Mouse (Mus musculus): ENCODE results near the gene Prkar2b. TPM values are rescaled to one million over a fixed set of nuclear protein-coding genes. Genes with fewer than 3 reads are reported as not detected.
A peak's percentile ranks its signal among the peaks of the same experiment; 100 is the strongest.

Prkar2b gene
- total RNA-seq, 2 experiments from 2014 or later: 68.3 to 73.3 TPM

DNA sequence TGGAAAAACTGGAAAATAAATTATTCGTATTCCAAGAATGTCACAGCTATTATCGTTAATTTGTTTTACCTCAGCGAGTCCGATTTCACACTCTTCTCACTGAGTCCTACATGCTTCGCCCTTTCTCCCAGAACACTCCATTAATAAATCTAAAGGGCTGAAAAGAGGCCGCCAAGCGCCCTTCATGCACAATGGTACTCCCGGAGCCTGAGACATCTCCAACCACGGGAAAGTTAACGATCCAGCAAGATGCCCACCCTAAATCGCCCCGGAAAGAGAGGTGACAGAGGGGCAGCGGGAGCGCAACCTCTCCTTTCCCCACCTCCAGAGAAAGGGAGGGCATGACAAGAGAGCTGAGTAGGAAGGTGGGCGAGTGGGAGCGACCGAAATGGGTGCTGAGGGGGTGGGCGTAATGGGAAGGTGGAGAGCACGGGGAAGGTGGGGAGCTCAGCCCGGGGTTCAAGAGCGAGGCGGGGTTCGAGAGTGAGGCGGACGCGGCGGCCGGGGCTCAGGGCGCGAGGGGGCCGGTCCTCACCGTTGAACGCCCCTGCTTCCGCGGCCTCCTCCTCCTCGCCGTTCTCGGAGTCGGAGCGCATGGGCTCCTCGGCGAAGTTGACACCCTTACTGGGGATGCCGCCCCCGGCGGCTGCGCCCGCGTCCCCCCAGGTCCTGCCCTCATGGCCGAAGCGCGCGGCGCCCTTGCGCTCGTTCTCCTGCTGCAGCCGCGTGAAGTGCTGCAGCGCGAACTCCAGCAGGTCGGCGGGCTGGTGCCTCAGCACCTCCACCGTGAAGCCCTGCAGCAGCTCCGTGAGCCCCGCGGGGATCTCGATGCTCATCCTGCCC is 628 bp downstream of the Prkar2b start:
- no peak for DNase-seq (ENCODE audit: low spot score in 2 of 2)

DNA sequence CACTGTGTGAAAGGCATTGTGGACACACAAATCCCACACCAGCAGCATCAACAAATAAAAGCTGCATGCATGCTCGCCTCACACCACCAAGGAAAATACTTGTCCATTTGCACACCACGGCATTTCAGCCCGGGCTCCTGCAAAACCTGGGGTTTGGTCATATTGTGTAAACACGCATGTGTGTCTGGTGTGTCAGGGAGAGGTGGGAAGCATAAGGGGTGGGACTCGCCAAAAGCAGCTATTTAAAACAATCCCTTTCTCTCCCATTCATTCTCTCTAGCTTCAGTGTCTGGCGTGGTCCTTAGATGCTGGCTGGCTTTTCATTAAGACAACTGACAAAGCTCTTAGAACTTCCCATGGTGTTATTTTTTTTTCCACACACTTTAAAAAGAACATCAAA is 1.4 kb downstream of the Prkar2b start:
- DNase-seq (ENCODE audit: low spot score in 2 of 2): peak in 1 of 2 experiments; percentile 30

DNA sequence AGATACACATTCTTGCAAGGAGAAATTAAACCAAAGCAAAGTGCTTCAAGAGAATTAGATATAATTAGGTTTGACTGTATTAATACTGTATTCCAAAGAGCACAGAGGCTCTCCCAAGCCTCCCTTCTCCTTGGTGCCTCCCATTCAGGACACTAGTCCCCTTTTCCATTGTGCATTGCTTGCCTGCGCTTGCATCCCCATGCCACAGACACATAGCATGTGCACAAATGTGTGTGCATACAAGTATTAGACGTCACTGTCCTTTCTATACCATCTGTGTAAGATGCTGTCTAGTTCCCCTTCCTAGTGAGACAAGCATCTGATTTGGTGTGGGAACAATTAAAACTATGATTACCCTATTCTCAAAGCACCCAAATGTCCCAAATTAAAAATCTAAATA is 2.0 kb downstream of the Prkar2b start:
- no peak for DNase-seq (ENCODE audit: low spot score in 2 of 2)

DNA sequence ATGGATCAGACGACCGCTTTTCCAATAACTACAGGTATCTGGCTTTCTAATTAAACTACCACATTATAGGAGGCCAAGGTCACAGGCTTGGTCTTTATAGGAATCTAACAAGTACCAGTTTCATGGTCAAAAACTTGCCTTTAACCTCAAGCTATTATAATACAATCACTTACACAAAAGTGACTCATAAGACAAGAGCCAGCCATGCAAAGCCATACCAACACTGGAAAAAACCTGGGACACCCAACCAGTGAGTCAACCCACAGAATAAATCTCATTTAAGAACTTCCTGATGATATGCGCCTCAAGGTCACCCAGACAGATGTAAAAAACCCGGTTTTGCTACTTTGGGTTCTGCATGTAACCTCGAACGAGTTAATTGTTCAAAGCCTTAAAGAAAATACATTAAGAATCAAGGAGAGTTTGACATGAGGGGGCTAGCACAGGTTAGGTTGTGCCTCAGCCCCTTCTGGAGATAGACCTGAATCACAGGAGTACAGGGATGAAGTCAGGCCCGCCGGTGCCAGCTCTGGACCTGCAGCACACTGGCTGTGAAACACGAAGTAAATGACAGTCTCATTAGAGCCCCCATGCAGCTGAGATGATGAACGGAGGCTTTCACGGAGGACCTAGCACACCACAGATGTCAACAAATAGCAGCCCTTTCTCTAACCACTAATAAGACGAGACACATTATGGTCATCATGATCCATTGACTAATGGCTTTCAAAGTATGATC is 3.5 kb downstream of the Prkar2b start:
- no peak for DNase-seq (ENCODE audit: low spot score in 2 of 2)

DNA sequence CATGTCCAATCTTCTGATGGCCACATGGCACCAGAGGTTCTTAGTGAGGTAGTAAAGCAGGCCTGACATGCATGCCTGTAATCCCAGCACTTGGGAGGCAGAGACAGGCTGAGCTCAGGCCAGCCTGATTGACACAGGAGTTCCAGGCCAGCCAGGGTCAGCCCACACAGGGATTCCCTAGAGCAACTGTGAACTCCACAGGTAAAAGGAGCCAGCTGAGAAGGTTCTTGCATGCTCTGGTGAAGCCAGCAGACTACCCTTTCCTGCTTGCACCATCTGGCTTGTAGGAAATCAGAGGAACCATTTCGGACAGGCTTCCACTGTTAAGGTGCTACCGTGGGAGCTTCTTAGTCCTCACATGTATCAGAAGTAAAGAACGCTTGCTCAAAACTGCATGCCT is 5.3 kb downstream of the Prkar2b start:
- DNase-seq (ENCODE audit: low spot score in 2 of 2): no peak

DNA sequence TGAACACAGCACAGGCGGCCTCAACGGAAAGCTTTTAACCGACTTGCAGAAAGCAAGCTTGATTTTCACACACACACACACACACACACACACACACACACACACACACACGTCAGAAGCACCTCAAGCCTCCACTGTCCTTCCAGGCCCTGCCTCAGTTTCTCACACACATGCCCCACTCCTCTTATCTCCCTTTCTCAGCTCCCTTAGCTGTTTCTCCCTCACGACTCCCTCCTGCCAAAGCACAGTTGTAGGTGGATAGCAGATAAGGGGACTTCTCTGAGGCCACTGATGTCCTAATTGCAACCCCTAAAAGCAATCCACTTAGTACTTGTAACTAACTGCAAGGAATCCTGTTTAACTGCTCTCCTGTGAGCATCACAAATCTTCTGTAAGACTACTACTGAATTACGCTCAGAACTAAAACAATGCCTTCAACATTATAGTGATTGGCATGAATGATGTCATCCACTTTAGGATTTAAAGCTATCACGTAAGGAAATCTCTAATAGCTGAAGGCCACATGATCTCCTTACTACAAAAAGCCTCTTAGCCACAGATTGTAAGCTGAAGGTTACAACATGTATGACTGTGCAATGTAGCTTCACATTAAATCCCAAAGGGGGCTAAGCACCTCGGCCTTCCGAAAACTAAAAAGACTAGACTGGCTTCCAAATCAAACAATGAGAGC is 6.5 kb downstream of the Prkar2b start:
- DNase-seq (ENCODE audit: low spot score in 2 of 2): no peak

DNA sequence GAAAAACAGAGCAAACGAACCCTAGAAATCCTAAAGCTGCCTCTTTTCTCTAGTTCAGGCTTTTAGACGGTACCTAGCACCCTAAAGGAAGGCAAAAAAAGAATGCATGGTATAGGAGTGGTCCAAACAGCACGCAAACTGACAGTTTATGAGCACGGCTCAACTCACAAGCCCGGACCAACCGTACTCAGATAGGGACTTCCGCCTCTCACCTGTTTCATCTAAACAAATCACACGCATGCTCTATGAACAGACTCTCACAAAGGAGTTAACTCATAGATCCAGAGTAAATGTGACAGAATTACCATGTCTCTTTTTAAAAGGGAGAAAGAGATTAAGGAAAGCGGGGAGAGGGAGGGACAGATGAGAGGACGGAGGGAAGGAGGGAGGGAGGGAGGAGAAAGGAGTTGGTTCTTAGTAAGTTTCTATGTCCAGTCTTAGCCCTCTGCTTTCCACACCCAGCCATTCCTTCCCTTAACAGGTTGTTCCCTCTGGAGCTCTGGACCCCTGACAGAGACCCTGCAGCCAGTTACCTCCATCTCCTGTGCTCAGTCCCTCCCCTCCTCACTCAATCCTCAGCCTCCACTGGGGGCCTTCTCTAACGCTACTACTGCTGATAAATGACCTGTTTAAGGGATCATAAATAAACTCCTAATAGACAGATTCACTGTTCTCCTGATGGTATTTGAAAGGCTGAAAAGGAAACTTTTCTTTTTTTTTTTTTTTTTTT is 7.3 kb downstream of the Prkar2b start:
- no peak for DNase-seq (ENCODE audit: low spot score in 2 of 2)

DNA sequence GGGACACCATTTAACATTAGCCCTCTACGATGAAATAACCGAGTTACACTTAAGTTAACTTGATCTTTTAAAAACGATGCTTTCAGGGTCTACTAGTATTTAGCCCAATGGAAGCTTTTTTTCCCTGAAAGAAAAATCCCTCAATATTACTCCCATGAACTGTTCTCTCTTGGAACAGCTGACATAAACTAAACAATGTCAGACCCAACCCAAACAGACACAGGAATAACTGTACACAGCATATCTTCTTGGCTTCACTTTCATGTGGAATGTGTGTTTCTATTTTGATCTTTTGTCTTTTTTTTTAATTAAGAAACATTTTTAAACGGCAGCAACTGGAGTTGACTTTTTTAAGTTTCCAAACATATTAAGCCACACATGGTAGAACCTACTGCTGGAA is 8.2 kb downstream of the Prkar2b start:
- no peak for DNase-seq (ENCODE audit: low spot score in 2 of 2)

DNA sequence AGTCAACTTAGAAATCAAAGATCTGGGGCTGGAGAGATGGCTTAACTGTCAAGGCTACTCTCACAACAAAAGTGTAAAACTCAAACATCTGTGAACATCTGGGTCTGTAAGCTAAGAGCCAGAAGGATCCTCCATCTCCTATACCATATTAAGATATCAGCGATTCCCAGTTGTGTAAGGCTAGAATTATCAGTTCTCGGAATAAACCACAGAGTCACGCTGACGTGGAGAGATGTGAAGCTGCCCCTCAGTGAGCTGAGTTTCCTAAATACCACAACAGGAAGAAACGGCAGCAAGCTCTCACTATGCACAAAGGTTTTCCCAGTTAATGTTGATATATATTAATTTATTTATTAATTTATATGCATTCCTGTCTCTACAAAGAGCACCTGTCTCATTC is 10.9 kb downstream of the Prkar2b start:
- DNase-seq (ENCODE audit: low spot score in 2 of 2): no peak

DNA sequence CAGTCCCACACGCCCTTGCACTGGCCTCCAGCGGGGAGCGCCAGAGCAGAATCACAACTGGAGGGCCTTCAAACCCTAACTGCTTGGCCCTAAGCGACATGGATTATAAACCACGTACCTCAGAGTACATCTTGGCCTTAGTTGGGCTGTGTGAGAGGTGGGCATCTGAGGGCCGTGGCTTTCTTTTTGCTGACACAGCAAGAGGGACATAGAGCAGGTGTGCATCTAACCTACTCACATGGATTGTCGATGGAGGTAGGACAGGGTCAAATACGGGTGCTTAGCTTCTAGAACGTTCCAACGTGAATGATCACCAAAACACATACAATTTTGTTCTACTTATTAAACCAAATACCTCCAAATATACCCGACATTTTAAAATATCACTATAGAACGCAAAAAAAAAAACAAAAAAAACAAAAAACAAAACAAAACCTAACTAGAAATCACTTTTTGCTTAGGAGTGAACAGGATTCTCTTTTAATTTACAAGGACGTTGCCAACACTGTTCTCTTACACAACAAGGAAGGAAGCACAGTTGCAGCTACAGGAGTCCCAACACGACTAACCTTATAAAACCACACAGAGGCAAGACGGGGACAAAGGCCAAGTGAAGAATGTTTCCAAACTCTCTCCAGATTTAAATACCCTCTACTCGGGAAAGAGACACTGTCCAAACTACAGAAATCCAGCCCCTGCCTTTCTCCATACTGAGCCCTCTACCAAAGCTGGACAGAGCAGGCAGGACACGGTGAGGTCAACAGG is 15.3 kb downstream of the Prkar2b start:
- DNase-seq (ENCODE audit: low spot score in 2 of 2): no peak

DNA sequence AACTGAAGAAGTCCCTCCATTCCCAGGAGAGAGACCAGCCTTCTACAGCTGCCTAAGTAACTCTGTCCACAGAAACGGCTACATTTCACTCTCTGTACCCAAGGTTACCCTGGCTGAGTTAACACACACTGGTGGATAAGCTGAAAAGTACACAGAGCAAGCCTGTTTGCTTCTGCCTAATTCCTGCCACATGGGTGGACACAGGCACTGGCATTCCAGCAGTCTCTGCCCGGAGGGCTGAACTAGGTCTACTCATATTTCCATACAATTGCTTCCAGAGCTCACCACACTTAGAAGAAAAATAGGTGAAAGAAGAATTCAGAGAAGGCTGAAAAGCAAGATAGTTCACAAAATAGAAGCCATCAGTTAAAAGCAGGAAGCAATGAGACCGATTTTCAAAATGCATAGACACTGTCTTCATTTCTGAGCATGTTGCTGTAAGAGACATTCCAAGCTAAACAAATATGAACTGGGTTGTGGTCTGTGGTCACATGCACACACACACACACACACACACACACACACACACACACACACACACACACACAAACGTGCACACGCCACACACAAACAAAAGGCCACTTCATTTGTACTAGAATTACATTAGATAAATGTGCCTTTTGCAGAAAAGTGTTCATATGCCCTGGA is 16.5 kb downstream of the Prkar2b start:
- no peak for DNase-seq (ENCODE audit: low spot score in 2 of 2)

DNA sequence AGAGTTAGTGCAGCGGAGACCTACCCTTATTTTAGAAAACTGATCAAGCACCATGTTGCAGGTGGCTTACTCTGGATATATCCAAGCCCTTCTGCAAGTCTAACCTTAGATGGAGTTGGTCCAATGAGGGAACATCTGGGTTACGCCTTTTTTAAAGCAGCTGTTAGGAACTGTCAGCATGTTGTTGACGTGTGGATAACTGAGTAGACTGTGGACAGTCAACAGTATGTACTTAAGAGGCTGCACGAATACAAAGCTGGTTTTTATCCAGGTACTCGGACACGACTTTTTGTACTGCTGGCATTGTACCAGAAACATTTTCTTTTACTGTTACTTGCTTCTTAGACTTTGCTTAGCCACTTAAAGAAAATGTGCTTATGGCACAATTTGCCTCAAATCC is 27.6 kb downstream of the Prkar2b start:
- DNase-seq (ENCODE audit: low spot score in 2 of 2): no peak

DNA sequence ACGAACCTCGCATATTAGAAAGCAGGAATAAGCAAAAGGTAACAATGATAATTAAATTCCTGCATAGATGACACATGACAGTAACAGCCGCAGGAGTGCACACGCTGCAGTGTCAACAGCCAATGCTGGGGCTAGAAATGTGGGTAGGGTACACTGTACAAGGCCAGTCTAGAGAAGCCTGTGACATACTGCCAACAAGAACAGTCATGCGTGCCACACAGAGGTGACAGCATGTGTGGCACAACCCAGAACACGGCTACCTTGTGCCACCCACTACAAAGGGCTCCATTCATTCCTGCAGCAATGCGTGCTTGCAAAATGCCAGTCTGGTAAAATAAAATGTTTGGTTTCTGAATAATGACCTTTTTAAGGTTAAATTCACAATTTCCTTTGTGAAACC is 28.2 kb downstream of the Prkar2b start:
- DNase-seq (ENCODE audit: low spot score in 2 of 2): no peak

DNA sequence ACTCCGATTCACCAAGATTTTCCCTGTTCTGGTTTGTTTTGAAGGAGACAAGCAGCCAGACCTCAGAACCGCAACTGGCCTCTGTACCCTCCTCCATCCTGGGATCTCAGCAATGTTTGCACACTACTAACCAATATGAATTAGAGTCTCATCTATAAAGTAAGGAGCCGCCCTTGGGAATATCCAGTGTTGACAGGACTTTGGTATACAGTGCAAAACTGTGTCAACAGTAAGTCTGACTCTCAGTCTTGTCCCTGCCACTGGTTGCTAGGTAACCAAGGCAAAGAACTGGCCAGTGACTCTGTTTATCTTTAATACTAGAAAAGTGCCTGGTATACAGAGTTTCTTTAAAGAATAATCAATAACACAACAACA is 42.7 kb downstream of the Prkar2b start:
- no peak for DNase-seq (ENCODE audit: low spot score in 2 of 2)

DNA sequence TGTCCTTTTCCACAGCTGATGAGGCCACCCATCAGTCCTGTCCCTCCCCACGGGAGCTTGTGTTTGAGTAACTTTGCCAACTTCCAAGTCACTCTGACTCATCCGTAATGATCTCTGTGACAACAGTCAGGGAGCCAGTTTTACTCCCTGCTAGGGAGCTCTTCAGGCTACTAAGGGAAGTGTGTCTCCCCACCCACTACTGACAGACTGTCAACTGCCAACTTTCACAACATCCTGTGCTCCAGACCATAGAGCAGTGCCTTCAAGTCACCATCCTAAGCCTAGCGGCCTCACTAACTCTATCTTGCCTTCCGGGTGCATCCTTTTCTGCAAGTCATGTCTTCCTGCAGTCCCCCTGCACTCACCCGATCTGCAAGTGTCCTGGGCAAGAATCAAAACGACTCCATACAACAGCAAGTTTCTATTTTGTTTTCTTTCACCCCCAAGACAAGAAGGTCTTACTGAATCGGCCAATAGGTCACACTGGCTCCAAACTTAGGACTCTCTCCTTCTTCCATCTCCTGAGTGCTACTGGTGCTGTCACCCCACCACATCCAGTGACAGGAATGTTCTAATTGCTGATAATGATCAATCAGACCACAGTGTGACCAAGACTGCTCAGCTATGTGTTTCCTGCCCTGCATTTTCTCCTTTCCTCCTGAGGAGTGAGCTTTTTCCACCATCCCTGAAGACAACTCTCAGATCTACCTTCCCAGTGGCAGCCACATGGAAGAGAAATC is 43.3 kb downstream of the Prkar2b start:
- DNase-seq (ENCODE audit: low spot score in 2 of 2): no peak

DNA sequence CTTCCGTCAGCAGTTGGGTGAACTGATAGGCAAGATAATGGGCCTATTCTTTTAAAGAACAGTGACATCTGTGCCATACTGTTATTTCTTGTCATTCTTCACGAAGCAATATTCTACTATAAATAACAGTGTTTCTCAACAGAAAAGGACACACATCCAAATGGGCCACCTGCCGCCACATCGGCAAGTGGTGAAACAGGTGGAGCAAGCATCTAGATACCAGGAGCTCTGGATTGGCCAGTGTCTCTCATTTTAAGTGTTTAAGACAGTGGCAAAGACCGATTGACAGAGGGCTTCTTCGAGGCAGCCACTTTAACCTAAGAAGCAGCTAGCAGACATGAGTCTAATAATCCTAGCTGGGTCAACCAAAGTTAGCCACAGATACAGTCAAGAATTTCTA is 44.6 kb downstream of the Prkar2b start:
- DNase-seq (ENCODE audit: low spot score in 2 of 2): no peak

DNA sequence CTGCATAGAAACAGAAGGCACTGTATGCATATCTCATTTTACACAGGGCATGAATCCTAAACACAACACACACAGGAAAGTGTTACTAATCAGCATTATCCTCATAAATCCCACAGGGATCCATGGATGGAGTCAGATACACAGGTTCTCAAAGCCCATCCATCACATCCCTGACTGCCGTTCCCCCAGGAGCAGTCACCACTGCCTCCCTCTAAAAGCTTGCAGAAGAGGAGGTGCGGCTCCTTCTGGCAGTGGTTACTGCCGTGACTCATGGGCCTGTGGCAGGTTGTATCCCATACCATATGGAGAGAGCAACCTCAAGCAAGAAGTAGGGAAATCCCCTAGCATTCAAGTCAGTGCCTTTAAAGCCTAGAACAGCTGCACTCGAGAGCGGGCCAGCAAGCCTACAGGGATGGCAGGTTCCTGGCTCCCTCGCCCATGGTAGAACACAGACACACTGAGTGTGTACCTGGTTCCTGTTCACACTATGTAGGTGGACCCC is 45.8 kb downstream of the Prkar2b start:
- DNase-seq (ENCODE audit: low spot score in 2 of 2): no peak

DNA sequence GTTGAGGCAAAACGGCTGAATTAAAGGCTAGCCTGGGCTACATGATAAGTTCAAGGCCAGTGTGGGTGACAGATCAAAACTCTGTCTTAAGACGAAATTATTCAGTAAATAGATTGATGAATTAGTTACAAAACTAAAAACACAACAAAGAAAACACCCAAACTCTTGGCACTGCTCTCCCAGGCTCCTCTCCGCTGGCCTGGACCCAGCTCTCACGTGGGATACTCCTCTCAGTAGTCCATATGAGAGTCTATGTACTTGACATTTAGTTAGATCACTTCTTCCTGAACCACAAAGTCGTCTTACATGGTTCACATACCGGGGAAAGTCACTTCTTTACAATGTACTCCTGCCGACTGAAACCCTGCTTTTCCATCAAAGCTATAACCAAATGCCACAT is 46.3 kb downstream of the Prkar2b start:
- DNase-seq (ENCODE audit: low spot score in 2 of 2): no peak

DNA sequence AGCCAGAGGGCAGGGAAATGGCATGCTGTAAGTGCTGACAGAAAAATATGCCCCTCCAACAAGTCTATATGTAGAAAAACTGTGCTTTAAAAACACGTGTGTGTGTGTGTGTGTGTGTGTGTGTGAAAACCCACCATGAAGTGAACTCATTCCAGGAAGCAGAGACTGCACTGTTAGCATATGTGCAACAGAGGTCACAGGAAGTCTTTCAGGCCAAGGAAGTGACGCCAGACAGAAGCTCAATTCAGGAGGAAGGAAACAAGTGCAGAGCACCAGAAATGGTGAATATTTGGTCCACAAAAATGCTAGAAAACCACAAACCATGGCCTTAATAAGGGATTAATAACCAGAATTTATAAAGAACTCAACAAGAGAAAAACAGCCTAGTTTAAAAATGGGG is 48.9 kb downstream of the Prkar2b start:
- DNase-seq (ENCODE audit: low spot score in 2 of 2): no peak

All from layer of hippocampus, postnatal 10 days (tissue).